Mouse (Mus musculus): ENCODE data around the gene Rrbp1. TPM values are rescaled to one million over a fixed set of nuclear protein-coding genes. Genes with fewer than 3 reads are reported as not detected.

Gene Rrbp1
- polyA plus RNA-seq, 1 experiment from 2014 or later, result 79.4 TPM

DNA sequence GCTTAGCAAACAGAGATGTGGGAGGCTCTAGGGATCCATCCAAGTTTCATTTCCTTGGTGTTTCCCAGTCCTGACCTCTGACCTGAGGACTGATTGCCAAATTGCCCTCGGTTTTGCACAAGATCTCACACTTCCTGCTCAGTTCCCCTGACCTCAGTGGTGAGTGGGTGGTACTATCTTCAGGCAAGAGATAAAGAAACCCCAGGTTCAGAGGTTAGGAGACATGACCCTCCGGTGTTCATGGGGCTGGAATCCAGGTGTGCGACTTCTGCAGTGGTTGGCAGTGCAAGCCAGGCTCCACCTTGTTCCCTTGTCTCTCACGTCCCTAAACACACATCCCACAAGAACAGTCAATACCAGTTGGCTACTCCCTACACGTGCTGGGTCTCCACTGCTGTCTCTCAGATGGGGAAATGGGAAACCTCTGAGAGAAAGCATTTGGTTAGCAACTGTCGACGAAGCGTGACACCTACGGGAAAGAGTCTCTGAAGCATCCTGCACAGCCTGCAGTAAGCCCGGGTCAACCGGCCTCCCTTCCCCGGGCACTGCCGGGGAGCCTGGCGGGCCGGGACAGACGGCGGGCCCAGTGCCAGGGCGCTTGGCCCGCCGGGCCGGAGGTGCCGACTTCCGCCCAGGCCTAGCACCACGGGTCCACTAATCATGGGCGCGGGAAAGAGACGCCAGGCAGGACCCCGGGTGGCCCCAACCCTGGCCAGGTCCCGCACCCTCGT is 1.3 kb downstream of the Rrbp1 start:
- peaks cover 20% of the 10 kb centered on the region; the same call in 1 of the 2 replicates for H3K4me1 ChIP-seq (ENCODE audit: insufficient read depth, low read depth, low read length)
- WGBS, result under 1% methylated on average over 30 of the region's 30 CpGs
- ATAC-seq, result peak; percentile 0; the same call in 1 of the 2 replicates

DNA sequence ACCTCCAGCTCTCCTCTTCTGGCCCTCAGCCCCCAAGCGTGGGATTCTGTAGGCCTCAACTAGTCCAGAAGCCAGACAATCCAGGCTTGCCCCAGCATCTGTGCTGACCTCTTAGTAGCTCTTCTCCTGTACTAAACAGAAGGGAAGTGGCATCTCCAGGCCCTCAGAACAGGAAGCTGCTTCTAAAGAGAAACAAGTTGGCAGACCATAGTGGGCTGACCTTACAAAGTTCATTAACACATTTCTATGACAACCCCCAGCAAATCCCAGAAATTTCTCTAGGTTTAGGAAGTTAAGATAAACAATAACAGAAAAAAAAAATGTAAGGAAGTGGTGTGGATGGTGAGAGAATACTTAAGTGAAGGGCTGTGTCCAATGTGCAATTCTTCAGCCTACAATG is 2.0 kb downstream of the Rrbp1 start:
- Histone ChIP-seq H3K4me2 (replicated peaks; ENCODE audit: low read depth, low read length) (peak overlapping the region; percentile 65; the same call in 1 of the 2 replicates), H3K4me3 (ENCODE audit: low read depth, low read length) (no peak overlapping the region), H3K4me1 (ENCODE audit: insufficient read depth, low read depth, low read length) (peaks cover 27% of the 10 kb centered on the region; the same call in 1 of the 2 replicates), H3K9me3 (ENCODE audit: low read length) (no peaks in the 10 kb centered on the region), H3K36me3 (ENCODE audit: insufficient read depth, low read length) (no peaks in the 10 kb centered on the region), H3K27me3 (replicated peaks; ENCODE audit: insufficient read depth, low read length) (no peaks in the 10 kb centered on the region), H3K27ac (ENCODE audit: low read length) (peak overlapping the region; percentile 98), H3K9ac (replicated peaks; ENCODE audit: low read depth) (no peak overlapping the region)
- ATAC-seq, result no peak
- 43% methylated on average over 1 of the region's 1 CpGs for WGBS
- DNase-seq (ENCODE audit: low spot score), result no peak
- no peak for TF ChIP-seq EP300 (IDR thresholded peaks at IDR 0.05)
- no peak for TF ChIP-seq CTCF (IDR thresholded peaks at IDR 0.05)

More for the DNA sequence above, 1.3 kb downstream of the Rrbp1 start:
- H3K27ac ChIP-seq (ENCODE audit: low read length), result peak overlapping the region; percentile 98
- H3K36me3 ChIP-seq (ENCODE audit: insufficient read depth, low read length), result no peaks in the 10 kb centered on the region
- DNase-seq (ENCODE audit: low spot score), result peak; percentile 82
- H3K9me3 ChIP-seq (ENCODE audit: low read length), result no peaks in the 10 kb centered on the region
- H3K4me3 ChIP-seq (ENCODE audit: low read depth, low read length), result peak overlapping the region; percentile 96
- TF ChIP-seq EP300 (IDR thresholded peaks at IDR 0.05) (peak; percentile 71; the same call in 1 of the 2 replicates), CTCF (IDR thresholded peaks at IDR 0.05) (no peak)
- H3K4me2 ChIP-seq (replicated peaks; ENCODE audit: low read depth, low read length), result peak overlapping the region; percentile 65
- H3K27me3 ChIP-seq (replicated peaks; ENCODE audit: insufficient read depth, low read length), result no peaks in the 10 kb centered on the region
- peak overlapping the region; percentile 84 for H3K9ac ChIP-seq (replicated peaks; ENCODE audit: low read depth)

DNA sequence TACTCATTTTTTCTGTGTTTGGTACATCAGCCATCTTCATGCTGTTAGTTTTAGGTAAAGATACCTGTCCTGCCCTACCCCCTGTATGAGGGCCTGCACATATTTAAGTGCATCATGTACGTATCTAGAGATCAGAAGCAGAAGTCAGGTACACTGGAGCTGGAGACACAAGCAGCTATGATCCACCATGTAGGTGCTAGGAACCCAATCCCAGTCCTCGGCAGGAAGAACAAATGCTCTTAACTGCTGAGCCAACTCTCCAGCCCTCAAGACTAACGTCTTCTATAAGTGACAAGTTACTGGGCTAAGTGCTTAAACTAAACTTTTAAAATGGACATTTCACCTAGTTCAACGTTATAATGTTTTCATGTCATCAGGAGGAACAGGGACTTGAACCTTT is 3.9 kb downstream of the Rrbp1 start:
- Histone ChIP-seq H3K4me1 (ENCODE audit: insufficient read depth, low read depth, low read length) (peaks cover 37% of the 10 kb centered on the region; the same call in 1 of the 2 replicates), H3K4me3 (ENCODE audit: low read depth, low read length) (no peak overlapping the region), H3K4me2 (replicated peaks; ENCODE audit: low read depth, low read length) (no peak overlapping the region), H3K9ac (replicated peaks; ENCODE audit: low read depth) (no peak overlapping the region), H3K27me3 (replicated peaks; ENCODE audit: insufficient read depth, low read length) (no peaks in the 10 kb centered on the region), H3K27ac (ENCODE audit: low read length) (no peak overlapping the region), H3K36me3 (ENCODE audit: insufficient read depth, low read length) (no peaks in the 10 kb centered on the region), H3K9me3 (ENCODE audit: low read length) (no peaks in the 10 kb centered on the region)
- WGBS, result 62% methylated on average over 4 of the region's 4 CpGs
- no peak for DNase-seq (ENCODE audit: low spot score)
- ATAC-seq, result no peak
- no peak for TF ChIP-seq CTCF (IDR thresholded peaks at IDR 0.05)
- no peak for TF ChIP-seq EP300 (IDR thresholded peaks at IDR 0.05)

DNA sequence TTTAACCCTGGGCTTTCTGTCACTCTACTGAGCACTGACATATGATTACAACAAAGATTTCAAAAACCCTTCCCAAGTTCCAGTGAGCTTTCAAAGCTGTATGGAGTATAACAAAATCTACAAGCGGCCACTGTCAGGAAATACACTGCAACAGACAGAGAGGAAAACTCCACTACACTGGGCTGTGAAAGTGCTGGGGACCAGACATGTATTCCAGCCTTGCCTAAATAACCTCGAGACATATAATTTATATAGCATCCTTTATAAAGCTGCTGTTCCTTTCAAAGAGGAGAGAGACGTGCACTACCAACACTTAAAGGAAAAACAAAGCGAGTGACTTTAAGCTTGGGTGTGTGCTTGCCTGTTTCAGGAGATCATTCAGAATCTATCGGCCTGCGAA is 4.4 kb downstream of the Rrbp1 start:
- ATAC-seq, result no peak
- H3K36me3 ChIP-seq (ENCODE audit: insufficient read depth, low read length), result no peaks in the 10 kb centered on the region
- H3K4me2 ChIP-seq (replicated peaks; ENCODE audit: low read depth, low read length), result no peak overlapping the region
- no peaks in the 10 kb centered on the region for H3K9me3 ChIP-seq (ENCODE audit: low read length)
- no peak for TF ChIP-seq CTCF (IDR thresholded peaks at IDR 0.05)
- no peak for TF ChIP-seq EP300 (IDR thresholded peaks at IDR 0.05)
- no peaks in the 10 kb centered on the region for H3K27me3 ChIP-seq (replicated peaks; ENCODE audit: insufficient read depth, low read length)
- WGBS, result 66% methylated on average over 6 of the region's 6 CpGs
- H3K4me3 ChIP-seq (ENCODE audit: low read depth, low read length), result no peak overlapping the region
- no peak overlapping the region for H3K27ac ChIP-seq (ENCODE audit: low read length)
- H3K9ac ChIP-seq (replicated peaks; ENCODE audit: low read depth), result no peak overlapping the region
- no peak for DNase-seq (ENCODE audit: low spot score)
- peaks cover 37% of the 10 kb centered on the region; the same call in 1 of the 2 replicates for H3K4me1 ChIP-seq (ENCODE audit: insufficient read depth, low read depth, low read length)

DNA sequence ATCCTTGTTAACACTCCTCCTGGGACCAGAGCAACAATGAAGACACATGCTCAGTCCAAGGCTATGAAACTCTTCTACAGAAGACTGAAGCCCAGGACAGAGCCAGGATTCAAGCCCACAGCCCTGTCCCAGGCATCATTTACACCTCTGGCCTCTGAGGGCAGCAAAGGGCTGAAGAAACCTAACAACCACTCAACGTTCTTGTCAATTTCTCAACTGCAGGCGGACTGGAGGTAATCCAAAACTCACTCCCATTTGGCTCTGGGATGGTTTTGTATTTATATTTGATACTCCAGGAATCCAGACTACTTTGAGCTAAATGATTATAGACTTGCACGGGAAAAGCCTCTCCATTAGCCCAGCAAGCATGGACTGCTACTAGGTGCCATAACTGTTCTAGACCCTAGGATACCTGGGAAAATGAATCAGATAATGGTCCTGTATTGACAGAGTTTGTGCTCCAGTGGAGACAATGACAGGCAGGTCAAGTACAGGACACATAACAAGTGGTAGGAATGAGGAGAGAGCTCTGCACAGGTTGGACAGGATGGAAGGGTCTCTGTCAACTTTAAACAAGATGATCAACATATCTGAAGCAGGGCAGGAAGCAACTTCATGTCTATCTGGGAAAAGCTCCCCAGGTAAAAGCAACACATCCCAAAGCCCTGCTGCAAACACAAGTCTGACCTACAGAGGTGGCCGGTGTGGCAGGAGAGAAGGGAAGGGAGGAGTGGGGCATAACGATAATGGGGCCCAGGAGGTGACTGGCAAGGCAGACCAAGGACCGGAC is 5.7 kb downstream of the Rrbp1 start:
- Histone ChIP-seq H3K9ac (replicated peaks; ENCODE audit: low read depth) (no peak overlapping the region), H3K36me3 (ENCODE audit: insufficient read depth, low read length) (no peaks in the 10 kb centered on the region), H3K27ac (ENCODE audit: low read length) (0 out of 2 replicates have a peak overlapping the region, but pooled peaks have one; percentile 34), H3K4me1 (ENCODE audit: insufficient read depth, low read depth, low read length) (peaks cover 37% of the 10 kb centered on the region; the same call in 1 of the 2 replicates), H3K27me3 (replicated peaks; ENCODE audit: insufficient read depth, low read length) (no peaks in the 10 kb centered on the region), H3K4me3 (ENCODE audit: low read depth, low read length) (no peak overlapping the region), H3K9me3 (ENCODE audit: low read length) (no peaks in the 10 kb centered on the region), H3K4me2 (replicated peaks; ENCODE audit: low read depth, low read length) (no peak overlapping the region)
- DNase-seq (ENCODE audit: low spot score), result peak; percentile 89
- WGBS, result 52% methylated on average over 6 of the region's 6 CpGs
- peak; percentile 50 for ATAC-seq
- TF ChIP-seq EP300 (IDR thresholded peaks at IDR 0.05) (no peak), CTCF (IDR thresholded peaks at IDR 0.05) (peak; percentile 60)

DNA sequence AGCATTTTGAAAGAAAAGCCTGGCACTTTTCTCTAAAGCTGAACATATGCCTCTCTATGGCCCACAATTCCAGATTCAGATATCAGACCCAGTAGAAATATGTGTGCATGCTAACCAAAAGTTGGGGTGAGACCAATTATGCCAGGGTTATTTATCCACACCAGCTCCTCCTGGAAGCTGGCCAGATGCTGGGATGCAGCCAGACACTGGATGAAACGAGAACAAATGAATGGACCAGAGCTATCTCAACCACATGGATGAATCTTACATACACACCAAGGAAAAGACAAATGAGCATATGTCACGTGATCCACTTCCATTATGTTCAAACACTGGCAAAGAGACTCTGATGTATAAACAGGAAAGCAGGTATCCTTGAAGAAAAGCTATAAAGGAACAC is 7.5 kb downstream of the Rrbp1 start:
- 17% methylated on average over 2 of the region's 2 CpGs for WGBS
- Histone ChIP-seq H3K9me3 (ENCODE audit: low read length) (no peaks in the 10 kb centered on the region), H3K4me2 (replicated peaks; ENCODE audit: low read depth, low read length) (no peak overlapping the region), H3K27ac (ENCODE audit: low read length) (no peak overlapping the region), H3K9ac (replicated peaks; ENCODE audit: low read depth) (no peak overlapping the region), H3K4me1 (ENCODE audit: insufficient read depth, low read depth, low read length) (peaks cover 37% of the 10 kb centered on the region; the same call in 1 of the 2 replicates), H3K27me3 (replicated peaks; ENCODE audit: insufficient read depth, low read length) (no peaks in the 10 kb centered on the region), H3K4me3 (ENCODE audit: low read depth, low read length) (no peak overlapping the region), H3K36me3 (ENCODE audit: insufficient read depth, low read length) (no peaks in the 10 kb centered on the region)
- no peak for TF ChIP-seq EP300 (IDR thresholded peaks at IDR 0.05)
- no peak for TF ChIP-seq CTCF (IDR thresholded peaks at IDR 0.05)
- DNase-seq (ENCODE audit: low spot score) (no peak), ATAC-seq (no peak)
